Mouse (Mus musculus): ENCODE data around the gene Plod1. TPM values are rescaled to one million over a fixed set of nuclear protein-coding genes. Genes with fewer than 3 reads are reported as not detected.

The Plod1 gene
- 35.2 and 35.7 TPM in 2 replicates for polyA plus RNA-seq (2015; fragmentation: Nextera tagmentation; extraction: Ambion mirVana)

DNA sequence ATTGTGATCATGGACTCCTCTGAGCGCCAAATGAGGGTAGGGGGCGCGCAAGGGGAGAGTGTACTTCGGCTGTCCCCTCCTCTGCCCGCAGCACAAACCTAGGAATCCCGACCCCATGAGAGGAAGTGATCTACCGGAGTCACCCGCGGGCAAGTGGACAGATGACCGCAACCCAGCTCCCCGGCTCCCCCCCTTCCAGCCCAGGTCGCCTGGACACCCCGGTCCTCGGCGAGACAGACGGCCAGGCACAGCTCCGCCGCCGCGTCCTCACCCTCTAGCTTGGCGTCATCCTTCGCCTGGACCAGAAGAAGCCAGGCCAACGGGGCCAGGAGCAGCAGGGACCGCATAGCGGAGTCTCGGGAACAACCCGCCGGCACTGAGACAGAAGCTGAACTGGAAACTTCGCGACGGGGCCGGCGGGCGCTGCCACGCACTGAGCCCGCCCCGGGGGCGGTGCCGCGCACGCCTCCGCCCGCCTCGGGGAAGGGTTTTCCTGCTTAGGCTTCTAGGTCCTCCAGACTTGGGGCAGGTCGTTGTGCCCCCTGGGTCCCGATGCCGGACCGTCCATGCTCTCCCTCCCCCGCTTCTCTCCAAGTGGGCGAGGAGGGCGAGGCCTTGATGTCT, at the start of gene Plod1:
Gene Plod1 (minus strand): TSS at position 437 of the 624 bp plus-strand sequence.
- Histone ChIP-seq H3K9me3 (no peaks in the 10 kb centered on the region), H3K27ac (replicated peaks) (peak within 1 kb of the TSS; percentile 63), H3K36me3 (no peaks in the 10 kb centered on the region), H3K4me1 (replicated peaks) (peaks cover 14% of the 10 kb centered on the region), H3K27me3 (no peaks in the 10 kb centered on the region), H3K9ac (peak within 1 kb of the TSS; percentile 78), H3K4me3 (peak within 1 kb of the TSS; percentile 61), H3K4me2 (peak within 1 kb of the TSS; percentile 88)
- peak; percentile 38; the same call in 1 of the 2 replicates for ATAC-seq (ENCODE audit: low read depth)
- WGBS: under 1% methylated on average over 51 of the region's 51 CpGs

DNA sequence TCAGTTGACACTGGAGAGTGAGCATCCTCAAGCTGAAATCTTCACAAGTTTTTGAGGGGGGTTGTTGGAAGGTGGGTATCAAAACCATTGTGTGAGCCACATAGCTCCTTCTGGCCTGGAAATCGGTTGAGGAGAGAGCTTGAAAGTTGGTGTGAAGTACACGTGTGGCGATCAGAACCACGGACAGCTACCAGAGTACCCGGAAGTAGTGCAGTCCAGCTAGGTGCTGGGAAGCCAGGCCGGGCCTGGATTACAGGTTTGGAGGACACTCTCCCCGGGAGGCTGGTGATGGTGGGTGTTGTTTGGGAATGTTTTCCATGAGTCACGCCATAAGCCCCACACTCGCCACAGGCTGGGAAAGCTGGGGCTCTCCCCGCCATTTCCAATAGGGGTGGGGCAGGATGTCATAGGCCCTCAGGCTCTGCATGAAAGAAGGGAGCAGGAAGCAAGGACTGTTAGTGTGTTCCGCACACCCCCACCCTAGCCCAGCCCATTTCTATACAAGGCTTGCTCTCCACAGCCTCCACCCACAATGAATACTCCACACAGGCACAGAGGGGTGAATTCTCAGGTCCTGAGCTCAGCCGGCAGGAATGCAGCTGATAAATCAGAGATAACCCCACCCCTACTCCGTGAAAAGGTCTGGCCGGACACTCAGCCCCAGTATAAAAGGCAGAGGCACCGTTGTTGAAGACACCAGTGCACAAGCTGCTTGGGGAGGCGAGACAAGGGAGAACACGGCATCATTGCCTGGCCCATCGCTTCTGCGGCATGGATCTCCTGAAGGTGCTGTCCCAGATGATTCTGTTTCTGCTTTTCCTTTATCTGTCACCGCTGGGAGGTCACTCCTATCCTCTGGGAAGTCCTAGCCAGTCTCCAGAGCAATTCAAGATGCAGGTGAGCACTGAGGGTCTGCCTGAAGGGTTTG, 48.9 kb upstream of the Plod1 start, which contains the start of gene Nppb:
Gene Nppb (plus strand): TSS at position 584 of the 928 bp plus-strand sequence.
- no peak within 1 kb of the TSS for H3K9ac ChIP-seq
- WGBS: 34% methylated on average over 20 of the region's 20 CpGs
- no peaks in the 10 kb centered on the region for H3K36me3 ChIP-seq
- H3K27ac ChIP-seq (replicated peaks): no peak within 1 kb of the TSS
- no peak for ATAC-seq (ENCODE audit: low read depth)
- H3K4me1 ChIP-seq (replicated peaks): no peaks in the 10 kb centered on the region
- H3K4me2 ChIP-seq: no peak within 1 kb of the TSS
- H3K9me3 ChIP-seq: no peaks in the 10 kb centered on the region
- no peak within 1 kb of the TSS for H3K4me3 ChIP-seq
- H3K27me3 ChIP-seq: no peaks in the 10 kb centered on the region

DNA sequence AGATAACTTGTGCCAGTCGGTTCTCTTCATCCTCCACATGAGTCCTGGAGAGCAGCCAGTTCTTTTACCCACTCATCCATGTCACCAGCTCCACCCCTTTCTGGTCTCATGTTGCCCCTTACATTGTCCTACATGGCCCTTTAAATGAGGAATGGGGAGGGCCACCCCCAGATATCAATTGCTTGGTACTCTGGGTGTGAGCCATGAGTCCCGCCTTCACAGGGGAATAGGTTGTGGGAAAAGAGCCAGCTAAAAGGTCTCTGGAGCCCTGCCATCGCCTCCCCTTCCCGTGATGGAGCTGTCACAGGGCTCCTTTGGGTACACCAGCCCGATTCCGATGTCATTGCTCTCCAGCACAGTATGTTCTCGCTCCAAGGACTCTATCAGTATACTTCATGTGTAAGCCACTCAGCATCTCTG, 42.9 kb upstream of the Plod1 start:
- Histone ChIP-seq H3K27me3 (no peaks in the 10 kb centered on the region), H3K4me2 (no peak overlapping the region), H3K36me3 (no peaks in the 10 kb centered on the region), H3K27ac (replicated peaks) (no peak overlapping the region), H3K9me3 (0 out of 2 replicates have a peak, but pooled peaks cover 3% of the 10 kb centered on the region), H3K9ac (no peak overlapping the region), H3K4me1 (replicated peaks) (no peaks in the 10 kb centered on the region), H3K4me3 (no peak overlapping the region)
- WGBS: 80% methylated on average over 7 of the region's 7 CpGs
- no peak for ATAC-seq (ENCODE audit: low read depth)

DNA sequence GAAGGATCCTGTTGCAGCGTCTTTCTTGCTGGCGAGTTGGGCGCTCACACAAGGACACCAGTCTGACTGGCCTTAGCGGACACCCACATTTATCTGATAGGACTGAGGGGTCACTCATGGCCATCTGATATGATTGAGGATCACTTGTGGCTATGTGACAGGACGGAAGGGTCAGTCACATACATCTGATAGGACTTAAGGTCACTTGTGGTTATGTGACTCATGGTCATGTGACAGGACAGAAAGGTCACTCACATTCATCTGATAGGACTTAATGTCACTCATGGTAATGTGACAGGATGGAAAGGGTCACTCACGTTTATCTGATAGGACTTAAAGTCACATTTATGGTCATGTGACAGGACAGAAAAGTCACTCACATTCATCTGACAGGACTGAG, 41.8 kb upstream of the Plod1 start:
- Histone ChIP-seq H3K9ac (no peak overlapping the region), H3K36me3 (no peaks in the 10 kb centered on the region), H3K27me3 (no peaks in the 10 kb centered on the region), H3K27ac (replicated peaks) (no peak overlapping the region), H3K4me2 (no peak overlapping the region), H3K4me1 (replicated peaks) (no peaks in the 10 kb centered on the region), H3K4me3 (no peak overlapping the region), H3K9me3 (0 out of 2 replicates have a peak, but pooled peaks cover 3% of the 10 kb centered on the region)
- ATAC-seq (ENCODE audit: low read depth): no peak
- 91% methylated on average over 6 of the region's 6 CpGs for WGBS

DNA sequence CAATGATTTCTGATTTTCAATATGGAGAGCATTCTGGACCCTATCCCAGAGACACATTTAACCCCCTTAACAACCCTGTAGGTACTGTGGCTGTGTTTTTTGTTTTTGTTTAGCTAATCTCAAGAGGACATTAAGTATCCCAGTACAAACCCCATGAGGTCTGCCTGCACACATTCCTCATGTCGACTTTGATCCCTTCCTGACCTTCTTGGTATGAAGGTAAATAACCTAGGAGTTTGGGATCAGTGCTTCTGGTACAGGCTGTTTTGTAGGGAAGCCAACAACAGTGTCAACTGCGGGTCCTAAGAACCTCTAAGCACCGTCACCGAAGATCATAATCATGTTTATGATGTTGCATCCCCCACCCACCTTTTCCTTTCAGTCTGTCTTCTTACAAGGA, 41.2 kb upstream of the Plod1 start:
- no peaks in the 10 kb centered on the region for H3K27me3 ChIP-seq
- ATAC-seq (ENCODE audit: low read depth): no peak
- H3K36me3 ChIP-seq: no peaks in the 10 kb centered on the region
- no peak overlapping the region for H3K27ac ChIP-seq (replicated peaks)
- H3K4me2 ChIP-seq: no peak overlapping the region
- H3K9ac ChIP-seq: no peak overlapping the region
- H3K4me3 ChIP-seq: no peak overlapping the region
- 0 out of 2 replicates have a peak, but pooled peaks cover 3% of the 10 kb centered on the region for H3K9me3 ChIP-seq
- H3K4me1 ChIP-seq (replicated peaks): no peaks in the 10 kb centered on the region
- WGBS: 81% methylated on average over 4 of the region's 4 CpGs

DNA sequence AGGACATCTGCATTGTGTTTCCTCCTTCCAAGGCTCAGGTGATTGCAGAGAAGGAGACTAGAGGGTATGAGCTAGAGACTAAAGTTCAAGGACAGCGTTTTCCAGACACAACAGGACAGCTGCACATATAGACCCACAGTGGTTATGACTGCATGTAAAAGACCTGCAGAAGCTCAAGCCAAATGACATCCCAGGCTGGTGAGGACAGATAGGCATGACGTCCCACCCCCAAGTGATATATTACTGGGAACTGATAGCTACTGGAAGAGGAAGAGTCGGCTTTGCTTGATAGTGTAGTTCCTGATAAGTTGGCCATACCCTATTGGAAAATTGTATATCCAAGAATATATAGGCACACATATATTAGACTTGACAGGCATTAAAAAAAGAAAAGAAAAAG, 39.7 kb upstream of the Plod1 start:
- H3K27me3 ChIP-seq: no peaks in the 10 kb centered on the region
- no peak overlapping the region for H3K4me2 ChIP-seq
- 84% methylated on average over 3 of the region's 3 CpGs for WGBS
- H3K9me3 ChIP-seq: 0 out of 2 replicates have a peak, but pooled peaks cover 3% of the 10 kb centered on the region
- no peaks in the 10 kb centered on the region for H3K4me1 ChIP-seq (replicated peaks)
- ATAC-seq (ENCODE audit: low read depth): no peak
- H3K36me3 ChIP-seq: no peaks in the 10 kb centered on the region
- no peak overlapping the region for H3K27ac ChIP-seq (replicated peaks)
- no peak overlapping the region for H3K9ac ChIP-seq
- H3K4me3 ChIP-seq: no peak overlapping the region

DNA sequence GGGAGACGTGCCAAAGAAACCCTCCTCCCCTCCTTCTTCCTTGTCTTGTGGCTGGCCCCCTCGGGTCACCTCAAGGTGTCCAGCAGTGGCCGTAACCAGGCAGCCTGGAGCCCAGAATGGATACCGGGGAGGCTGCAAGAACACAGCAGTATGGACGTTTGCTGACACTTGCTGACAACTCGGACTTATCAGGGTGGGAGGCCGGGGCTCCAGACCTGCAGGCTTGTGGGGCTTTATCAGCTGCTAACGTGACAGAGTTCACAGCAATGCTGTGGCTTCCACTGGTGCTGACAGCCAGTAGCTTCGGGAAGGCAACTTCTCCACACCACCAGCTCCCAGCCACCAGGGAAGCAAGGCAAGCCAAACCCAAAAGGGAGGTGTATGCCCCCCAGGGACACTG, 32.8 kb upstream of the Plod1 start:
- ATAC-seq (ENCODE audit: low read depth): no peak
- Histone ChIP-seq H3K4me1 (replicated peaks) (no peaks in the 10 kb centered on the region), H3K9ac (no peak overlapping the region), H3K9me3 (no peaks in the 10 kb centered on the region), H3K27me3 (no peaks in the 10 kb centered on the region), H3K36me3 (no peaks in the 10 kb centered on the region), H3K4me2 (no peak overlapping the region), H3K27ac (replicated peaks) (no peak overlapping the region), H3K4me3 (no peak overlapping the region)
- WGBS: 67% methylated on average over 9 of the region's 9 CpGs

DNA sequence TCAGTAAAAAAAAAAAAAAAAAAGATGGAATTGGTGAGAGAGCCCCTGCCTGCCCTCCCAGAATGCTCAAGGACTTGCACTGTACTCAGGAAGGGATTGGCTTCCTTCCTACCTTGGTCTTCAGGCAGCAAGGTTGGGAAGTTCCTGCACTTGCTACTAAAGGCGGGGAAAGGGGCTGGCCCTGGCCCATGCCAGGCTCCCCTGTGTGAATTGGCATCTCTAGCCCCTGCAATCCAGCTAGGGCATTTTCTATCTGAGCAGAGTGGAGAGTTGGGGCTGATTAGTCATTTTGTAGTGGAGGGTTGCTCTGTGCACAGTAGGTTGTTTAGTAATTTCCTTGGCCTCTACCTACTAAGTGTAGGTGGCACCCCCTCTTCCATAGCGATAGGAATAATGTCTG, 32.2 kb upstream of the Plod1 start:
- no peak for ATAC-seq (ENCODE audit: low read depth)
- H3K4me2 ChIP-seq: no peak overlapping the region
- WGBS: 88% methylated on average over 2 of the region's 2 CpGs

DNA sequence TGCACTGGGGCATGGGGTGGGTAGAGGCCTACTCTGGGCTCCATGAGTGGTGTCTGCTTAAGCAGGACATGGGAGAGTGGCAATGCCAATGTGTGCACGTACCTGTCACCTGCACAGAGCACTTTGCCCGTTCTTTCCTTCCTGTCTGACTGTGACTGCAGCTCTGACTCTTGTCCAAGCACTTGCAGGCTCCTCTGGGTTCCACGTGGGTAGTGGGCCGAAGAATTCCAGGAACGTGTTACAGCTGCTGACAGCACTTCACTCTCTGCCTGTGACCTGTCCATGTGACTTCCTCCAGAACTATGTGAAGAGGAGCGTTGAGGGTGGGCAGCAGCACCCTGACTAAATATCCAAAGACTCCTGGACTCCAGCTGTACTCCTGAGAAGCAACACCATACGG, 29.1 kb upstream of the Plod1 start:
- no peak overlapping the region for H3K4me2 ChIP-seq
- no peaks in the 10 kb centered on the region for H3K36me3 ChIP-seq
- no peaks in the 10 kb centered on the region for H3K9me3 ChIP-seq
- no peak overlapping the region for H3K9ac ChIP-seq
- no peaks in the 10 kb centered on the region for H3K27me3 ChIP-seq
- 80% methylated on average over 7 of the region's 7 CpGs for WGBS
- ATAC-seq (ENCODE audit: low read depth): no peak
- no peak overlapping the region for H3K27ac ChIP-seq (replicated peaks)
- H3K4me1 ChIP-seq (replicated peaks): no peaks in the 10 kb centered on the region
- no peak overlapping the region for H3K4me3 ChIP-seq

More for the DNA sequence above, 32.2 kb upstream of the Plod1 start:
- no peak overlapping the region for H3K27ac ChIP-seq (replicated peaks)
- H3K4me1 ChIP-seq (replicated peaks): no peaks in the 10 kb centered on the region
- H3K9me3 ChIP-seq: no peaks in the 10 kb centered on the region
- no peak overlapping the region for H3K4me3 ChIP-seq
- no peaks in the 10 kb centered on the region for H3K36me3 ChIP-seq
- H3K27me3 ChIP-seq: no peaks in the 10 kb centered on the region
- no peak overlapping the region for H3K9ac ChIP-seq

DNA sequence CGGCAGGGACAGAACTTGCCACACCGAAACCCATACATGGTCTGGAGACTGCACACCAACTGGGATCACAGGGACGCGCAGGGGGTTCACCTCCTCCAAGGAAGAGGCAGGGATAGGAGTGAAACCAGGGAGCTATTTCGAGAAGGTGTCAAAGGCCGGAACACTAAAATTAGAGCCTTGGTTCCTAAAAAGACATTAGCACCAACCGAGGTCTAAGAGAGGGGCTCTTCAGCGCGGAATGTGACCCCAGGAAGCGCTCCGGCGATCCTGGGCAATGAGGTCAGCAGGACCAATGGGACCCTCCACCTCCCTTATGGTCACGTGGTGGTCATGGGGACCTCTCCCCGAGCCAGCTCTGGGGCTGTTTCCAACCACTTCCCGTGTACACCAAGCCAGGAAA, 27.1 kb upstream of the Plod1 start:
- WGBS: 87% methylated on average over 15 of the region's 15 CpGs
- H3K9ac ChIP-seq: no peak overlapping the region
- no peak for ATAC-seq (ENCODE audit: low read depth)
- no peaks in the 10 kb centered on the region for H3K36me3 ChIP-seq
- H3K27ac ChIP-seq (replicated peaks): no peak overlapping the region
- no peak overlapping the region for H3K4me2 ChIP-seq
- H3K27me3 ChIP-seq: no peaks in the 10 kb centered on the region
- no peaks in the 10 kb centered on the region for H3K4me1 ChIP-seq (replicated peaks)
- H3K4me3 ChIP-seq: no peak overlapping the region
- no peaks in the 10 kb centered on the region for H3K9me3 ChIP-seq

DNA sequence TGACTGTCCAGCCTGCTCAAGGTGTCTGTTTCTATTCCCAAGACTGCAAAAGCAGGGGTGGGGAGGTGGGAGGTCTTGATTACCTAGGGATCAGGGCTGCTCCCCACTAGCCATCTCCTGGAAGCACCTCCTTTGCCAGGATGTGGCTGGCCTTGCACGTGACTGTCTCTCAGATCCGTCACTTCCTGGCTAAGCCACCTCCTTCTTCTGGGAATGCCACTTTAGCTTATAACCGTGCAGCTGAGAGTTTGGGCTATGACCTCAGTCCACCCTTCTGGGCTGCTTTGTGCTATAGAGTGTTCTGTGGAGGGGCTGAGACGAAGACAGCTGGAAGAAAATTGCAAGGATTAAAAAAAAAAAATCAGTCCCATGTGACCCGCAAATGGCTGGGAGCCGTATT, 26.2 kb upstream of the Plod1 start:
- Histone ChIP-seq H3K9ac (no peak overlapping the region), H3K9me3 (no peaks in the 10 kb centered on the region), H3K27me3 (no peaks in the 10 kb centered on the region), H3K27ac (replicated peaks) (no peak overlapping the region), H3K4me2 (no peak overlapping the region), H3K4me3 (no peak overlapping the region), H3K4me1 (replicated peaks) (no peaks in the 10 kb centered on the region), H3K36me3 (no peaks in the 10 kb centered on the region)
- no peak for ATAC-seq (ENCODE audit: low read depth)
- WGBS: 61% methylated on average over 6 of the region's 6 CpGs

All from neural tube, embryonic 13.5 days (tissue).